Mouse (Mus musculus) heart, postnatal 0 days (tissue): ENCODE measurements around the gene Med11. TPM values are rescaled to one million over a fixed set of nuclear protein-coding genes. Genes with fewer than 3 reads are reported as not detected.

Experiments
- ATAC-seq: fragments of 200-750 bp; cut with Nextera tagmentation; 2 replicates; pipeline ENCODE4 v1.8.0; 2017; ENCODE audit warnings: low read depth, moderate number of reproducible peaks, moderate library complexity; ENCODE audit not compliant: insufficient read depth
- DNase-seq: peaks from one replicate; pipeline ENCODE4 v3.0.0-alpha.2; 2016; ENCODE audit warnings: low spot score
- H3K27ac ChIP-seq: fragments of 300-500 bp; sonication (generic); 2 replicates; pipeline ENCODE4 v1.5.1; 2014; ENCODE audit warnings: low read depth, mild to moderate bottlenecking
- H3K27me3 ChIP-seq: fragments of 300-500 bp; sonication (generic); 2 replicates; pipeline ENCODE4 v1.6.1; 2014; ENCODE audit warnings: low read length, mixed read lengths; ENCODE audit not compliant: control insufficient read depth, insufficient read depth
- H3K36me3 ChIP-seq: fragments of 300-500 bp; sonication (generic); replicated peaks from 2 replicates; pipeline ENCODE4 v1.6.1; 2014; ENCODE audit warnings: low read length, mixed read lengths; ENCODE audit not compliant: control insufficient read depth, insufficient read depth
- H3K4me1 ChIP-seq: fragments of 300-500 bp; sonication (generic); 2 replicates; pipeline ENCODE4 v1.6.1; 2014; ENCODE audit warnings: antibody characterized with exemption; ENCODE audit not compliant: control insufficient read depth, insufficient read depth
- H3K4me2 ChIP-seq: fragments of 300-500 bp; sonication (generic); 2 replicates; pipeline ENCODE4 v1.6.1; 2014; ENCODE audit warnings: low read depth, mild to moderate bottlenecking, low read length, moderate library complexity
- H3K4me3 ChIP-seq: fragments of 300-500 bp; sonication (generic); 2 replicates; pipeline ENCODE4 v1.5.1; 2014; ENCODE audit warnings: low read depth, low read length
- H3K9ac ChIP-seq: fragments of 300-500 bp; sonication (generic); replicated peaks from 2 replicates; pipeline ENCODE4 v1.6.1; 2014; ENCODE audit warnings: low read depth, low read length, mixed read lengths
- H3K9me3 ChIP-seq: fragments of 300-500 bp; sonication (generic); replicated peaks from 2 replicates; pipeline ENCODE4 v1.6.1; 2016; ENCODE audit warnings: low read length; ENCODE audit not compliant: control insufficient read depth
- CTCF ChIP-seq: IDR thresholded peaks from 2 replicates; pipeline ENCODE4 v1.5.1; 2016; ENCODE audit warnings: antibody characterized with exemption, control low read depth, low read depth
- EP300 ChIP-seq: IDR thresholded peaks from 2 replicates; pipeline ENCODE4 v1.6.1; 2016; ENCODE audit warnings: antibody characterized with exemption, low read depth
- WGBS: fragments of 180-500 bp; shearing (Covaris S2); extraction: QIAGEN DNeasy Blood & Tissue Kit; methylation state at CpG from one replicate; pipeline ENCODE4 v1.1.7; 2014; 5-methylcytosine and 5-hydroxymethylcytosine counted together
- polyA plus RNA-seq: library from polyadenylated mRNA; unstranded; fragments of >200 nt; fragmentation: Nextera tagmentation; extraction: Ambion mirVana; gene quantifications from 2 replicates; pipeline ENCODE4 v1.2.1, GENCODE M21; 2015
- total RNA-seq: library from RNA; depleted of rRNA; stranded (reverse); fragments of >200 nt; gene quantifications from 2 replicates; pipeline ENCODE4 v1.2.3, GENCODE M21; 2014; ENCODE audit warnings: low replicate concordance

Med11 gene
- total and polyA plus RNA-seq, 2 experiments from 2014 or later: 13.7 to 28.3 TPM

DNA sequence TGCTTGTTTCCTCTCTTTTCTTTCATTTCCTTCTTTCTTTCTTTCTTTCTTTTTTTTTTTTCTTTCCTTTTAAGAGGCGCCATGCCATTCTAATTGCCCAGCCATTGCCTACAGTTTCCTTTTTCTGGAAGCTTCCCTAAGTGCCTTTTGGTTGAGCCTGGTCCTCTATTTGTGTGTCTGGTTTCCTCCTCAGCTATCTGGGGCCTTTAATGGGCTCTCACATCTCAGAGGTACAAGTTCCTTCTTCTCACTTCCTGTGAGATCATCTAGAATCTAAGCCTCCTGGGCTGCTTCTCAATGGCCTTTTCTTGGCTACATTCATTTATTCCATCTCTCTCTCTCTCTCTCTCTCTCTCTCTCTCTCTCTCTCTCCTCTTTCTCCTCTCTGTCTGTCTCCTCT, 4.3 kb upstream of the Med11 start:
- TF ChIP-seq EP300 (no peak), CTCF (no peak)
- no peaks in the 10 kb centered on the region for H3K36me3 ChIP-seq
- no peaks in the 10 kb centered on the region for H3K9me3 ChIP-seq
- H3K4me3 ChIP-seq: no peak overlapping the region
- H3K27ac ChIP-seq: no peak overlapping the region
- DNase-seq: no peak
- no peaks in the 10 kb centered on the region for H3K4me1 ChIP-seq
- no peak overlapping the region for H3K9ac ChIP-seq
- no peak for ATAC-seq
- 77% methylated on average over 1 of the region's 1 CpGs for WGBS
- no peak overlapping the region for H3K4me2 ChIP-seq
- H3K27me3 ChIP-seq: no peaks in the 10 kb centered on the region

DNA sequence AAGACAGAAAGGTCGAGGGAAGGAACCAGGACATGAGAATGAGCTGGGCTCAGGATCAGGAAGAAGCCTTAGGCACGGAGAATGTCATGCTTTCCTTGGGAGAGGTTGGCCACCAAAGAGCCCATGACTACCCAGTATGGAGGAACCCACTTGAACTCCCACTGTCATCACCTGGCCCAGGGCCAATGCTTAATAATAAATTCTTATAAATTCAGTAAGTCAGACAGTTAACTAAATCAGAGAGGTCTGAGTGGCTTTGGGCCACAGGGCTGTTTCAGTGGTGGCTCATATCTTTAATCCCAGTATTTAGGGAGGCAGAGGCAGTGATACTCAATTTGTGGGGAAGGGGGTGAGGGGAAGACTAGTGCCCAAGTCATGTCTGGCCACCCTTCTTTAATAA, 793 bp upstream of the Med11 start:
- H3K4me1 ChIP-seq: no peaks in the 10 kb centered on the region
- no peak for DNase-seq
- H3K9me3 ChIP-seq: no peaks in the 10 kb centered on the region
- no peak for ATAC-seq
- H3K27ac ChIP-seq: no peak overlapping the region
- no peak overlapping the region for H3K9ac ChIP-seq
- WGBS: 73% methylated on average over 2 of the region's 2 CpGs
- H3K4me3 ChIP-seq: no peak overlapping the region
- no peak overlapping the region for H3K4me2 ChIP-seq
- peaks cover 15% of the 10 kb centered on the region for H3K36me3 ChIP-seq
- TF ChIP-seq EP300 (no peak), CTCF (no peak)
- H3K27me3 ChIP-seq: no peaks in the 10 kb centered on the region

DNA sequence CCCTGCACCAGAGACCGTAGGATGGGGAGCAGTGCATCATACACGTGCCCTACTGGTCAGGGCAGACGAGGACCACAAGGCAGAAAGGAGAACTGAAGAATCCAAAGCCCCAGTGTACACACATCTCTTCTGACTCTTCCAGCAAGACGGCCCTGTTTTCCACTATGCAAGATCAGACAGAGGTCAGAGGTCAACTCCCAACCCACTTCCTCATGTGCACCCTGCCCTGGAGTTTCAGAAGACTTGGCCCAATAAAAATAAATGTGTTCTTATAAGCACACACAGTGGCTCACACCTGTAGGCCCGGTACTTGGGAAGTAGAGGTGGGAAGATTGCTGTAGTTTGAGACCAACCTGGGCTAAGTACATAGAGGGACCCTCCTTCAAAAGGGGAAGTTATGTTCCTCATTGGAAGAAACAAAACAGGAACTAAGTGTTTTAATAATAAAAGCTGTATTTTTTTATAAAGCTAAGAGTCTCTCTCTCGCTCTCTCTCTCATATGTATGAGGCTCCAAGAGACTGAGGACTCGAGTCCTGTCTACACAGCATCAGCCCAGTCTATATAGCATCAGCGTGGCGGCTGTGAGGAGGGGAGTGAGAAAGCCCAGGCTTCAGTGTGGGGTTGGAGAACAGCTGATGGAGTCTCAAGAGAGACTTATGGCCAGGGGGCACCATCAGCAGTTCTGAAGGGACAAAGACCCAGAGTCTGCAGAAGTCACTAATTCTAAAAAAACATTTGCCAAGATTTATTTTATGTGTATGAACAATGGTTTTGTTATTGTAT, 1.7 kb downstream of the Med11 start:
- Histone ChIP-seq H3K36me3 (peaks cover 15% of the 10 kb centered on the region), H3K9me3 (no peaks in the 10 kb centered on the region), H3K4me3 (no peak overlapping the region), H3K9ac (no peak overlapping the region), H3K4me1 (0 out of 2 replicates have a peak, but pooled peaks cover under 1% of the 10 kb centered on the region), H3K4me2 (no peak overlapping the region), H3K27ac (no peak overlapping the region), H3K27me3 (no peaks in the 10 kb centered on the region)
- DNase-seq (no peak), ATAC-seq (no peak)
- WGBS: 82% methylated on average over 9 of the region's 9 CpGs
- no peak for TF ChIP-seq CTCF
- TF ChIP-seq EP300: no peak

DNA sequence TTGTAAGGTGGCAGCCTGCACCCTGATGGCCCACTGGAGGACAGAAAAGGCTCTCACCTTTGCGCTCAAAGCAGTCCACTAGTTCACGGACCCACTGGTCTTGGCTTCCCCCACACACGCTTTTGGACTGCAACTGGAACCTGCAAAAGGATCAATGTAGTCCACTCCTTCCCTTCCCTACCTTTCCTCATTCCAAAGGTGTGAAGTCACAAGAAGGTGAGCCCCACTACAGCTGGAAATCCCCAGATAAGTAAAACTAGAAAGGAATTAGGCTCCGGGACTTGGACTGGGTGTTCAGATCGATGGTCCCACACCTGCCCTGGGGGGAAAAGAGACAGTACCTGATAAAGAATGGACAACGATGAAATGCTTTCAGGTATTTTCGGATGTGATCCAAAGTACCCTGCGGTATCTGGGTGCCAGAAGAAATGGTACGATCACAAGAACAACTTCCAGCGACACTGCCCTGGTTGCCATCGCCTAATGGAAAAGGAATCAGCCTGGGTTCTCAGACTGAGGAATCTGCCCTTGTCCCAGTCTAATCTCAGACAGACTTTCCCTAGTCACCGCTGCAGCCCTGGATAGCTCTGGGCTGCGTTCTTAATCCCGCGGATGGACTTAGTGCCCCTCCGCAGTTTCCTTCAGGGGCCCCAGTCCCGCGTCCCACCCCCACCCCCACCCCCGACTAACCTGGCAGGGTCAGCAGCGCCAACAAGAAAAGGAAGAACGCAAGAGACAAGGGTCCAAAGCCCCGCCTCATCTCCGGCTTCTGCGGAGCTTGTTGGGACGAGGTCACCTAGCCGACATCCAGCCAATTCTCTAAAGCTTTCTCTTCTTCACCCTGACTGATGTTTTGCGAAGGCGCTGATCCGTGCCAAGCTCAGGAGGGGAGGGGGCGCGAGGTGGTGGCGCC, 7.2 kb downstream of the Med11 start, which contains the start of gene Zmynd15:
Zmynd15 (plus strand) TSS at position 746 of the 913 bp plus-strand sequence.
- 13% methylated on average over 32 of the region's 32 CpGs for WGBS
- Histone ChIP-seq H3K27ac (peak within 1 kb of the TSS; percentile 18; the same call in 1 of the 2 replicates), H3K9ac (peak within 1 kb of the TSS; percentile 64), H3K4me2 (peak within 1 kb of the TSS; percentile 85), H3K4me3 (peak within 1 kb of the TSS; percentile 69), H3K9me3 (no peaks in the 10 kb centered on the region), H3K4me1 (peaks cover 8% of the 10 kb centered on the region), H3K27me3 (peaks cover 9% of the 10 kb centered on the region), H3K36me3 (peaks cover 6% of the 10 kb centered on the region)
- DNase-seq (no peak), ATAC-seq (0 out of 2 replicates have a peak, but pooled peaks have one; percentile 8)
- TF ChIP-seq CTCF: no peak
- TF ChIP-seq EP300: no peak

DNA sequence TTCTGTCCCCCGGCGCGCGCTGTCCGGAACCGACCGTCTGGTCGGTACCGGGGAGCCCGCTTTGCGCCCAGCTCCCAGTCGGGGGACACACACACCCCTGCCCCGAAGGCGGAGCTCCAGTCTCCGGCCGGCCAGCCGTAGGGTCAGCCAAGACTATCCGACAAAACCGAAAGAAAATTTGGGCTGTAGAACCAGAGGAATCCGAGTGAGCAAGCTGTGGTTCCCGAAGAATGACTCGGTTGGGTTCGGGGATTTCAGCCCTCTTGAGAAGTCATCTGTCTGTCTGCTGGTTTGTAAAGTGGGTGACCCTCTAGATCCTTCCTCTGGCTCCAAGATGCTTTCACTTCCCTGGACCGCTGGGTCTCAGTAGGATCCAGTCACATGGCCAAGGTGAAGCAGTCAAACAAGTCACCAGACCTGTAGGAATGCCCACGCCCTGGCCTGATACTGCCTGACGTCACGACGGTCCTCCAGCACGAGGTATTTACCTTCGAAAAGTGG, 7.9 kb downstream of the Med11 start, which contains the start of gene Cxcl16:
Cxcl16 (minus strand) TSS at position 384 of the 501 bp plus-strand sequence.
- Histone ChIP-seq H3K4me1 (peaks cover 8% of the 10 kb centered on the region), H3K27ac (peak within 1 kb of the TSS; percentile 18; the same call in 1 of the 2 replicates), H3K27me3 (peaks cover 16% of the 10 kb centered on the region), H3K36me3 (0 out of 2 replicates have a peak, but pooled peaks cover 3% of the 10 kb centered on the region), H3K4me2 (peak within 1 kb of the TSS; percentile 85), H3K9ac (peak within 1 kb of the TSS; percentile 64), H3K4me3 (peak within 1 kb of the TSS; percentile 69), H3K9me3 (no peaks in the 10 kb centered on the region)
- TF ChIP-seq EP300 (no peak), CTCF (no peak)
- peak; percentile 39 for ATAC-seq
- WGBS: 4% methylated on average over 30 of the region's 30 CpGs
- no peak for DNase-seq
